ENCODE assay signal across 10 mouse cellular contexts in the genomic region with DNA sequence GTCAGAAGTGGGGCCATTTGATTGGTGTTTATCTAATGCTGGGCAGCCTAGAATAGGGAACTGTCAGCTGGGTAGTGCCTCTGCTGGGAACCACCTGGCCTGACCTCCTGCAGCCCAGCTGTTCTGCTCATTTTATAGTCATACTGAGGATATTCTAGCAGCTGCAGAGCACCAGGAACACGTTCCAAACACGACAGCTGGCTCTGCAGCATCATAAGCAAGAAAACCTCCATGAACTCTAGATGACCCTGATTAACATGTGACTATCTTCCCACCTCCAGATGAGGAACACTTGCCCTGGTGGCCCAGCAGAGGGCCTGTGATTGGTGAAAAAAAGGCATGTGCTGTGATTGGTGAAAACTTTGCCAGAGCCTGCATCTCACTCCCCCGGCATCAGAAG.
DNase-seq lines count a peak whose midpoint lies in the region; ATAC-seq and TF ChIP-seq lines count a peak whose summit lies in the region.
"Had no signal": no experiment of that assay in that cellular context is flagged by ENCODE, and none has a peak within 500 bp of the region (broad histone marks: within the 10 kb centered on the region; RNA-seq: fewer than 3 reads in every experiment).

No protein-coding gene starts in this region.

- DNase-seq in hindbrain, postnatal 0 days (ENCODE audit: low spot score), result peak; percentile 33
- DNase-seq in hindbrain, embryonic 14.5 days (ENCODE audit: low spot score), result no peak
- peak; percentile 31 for DNase-seq in gastrocnemius, postnatal 25 days
- peak; percentile 43 for DNase-seq in retina, embryonic 14.5 days (ENCODE audit: low spot score)
- no peak for DNase-seq in layer of hippocampus, postnatal 10 days (ENCODE audit: low spot score in 2 of 2)
- no peak for DNase-seq in layer of hippocampus, adult 18-20 months (ENCODE audit: low spot score in 2 of 2)
- DNase-seq in natural killer cell, adult 2 months (ENCODE audit: low spot score in 2 of 2), result no peak

- H3K9me3 ChIP-seq in hindbrain, postnatal 0 days (ENCODE audit: low read length), result no peaks in the 10 kb centered on the region
- no peaks in the 10 kb centered on the region for H3K9me3 ChIP-seq in hindbrain, embryonic 14.5 days (ENCODE audit: control insufficient read depth, low read length)
- no peaks in the 10 kb centered on the region for H3K9me3 ChIP-seq in limb, embryonic 13.5 days
- H3K9me3 ChIP-seq: heart, embryonic 15.5 days had no signal

- H3K4me1 ChIP-seq in hindbrain, postnatal 0 days (ENCODE audit: insufficient read depth, low read length), result no peaks in the 10 kb centered on the region
- H3K4me1 ChIP-seq in hindbrain, embryonic 14.5 days (replicated peaks; ENCODE audit: control insufficient read depth, insufficient read depth, low read length), result no peaks in the 10 kb centered on the region
- 0 out of 2 replicates have a peak, but pooled peaks cover 6% of the 10 kb centered on the region for H3K4me1 ChIP-seq in limb, embryonic 13.5 days
- H3K4me1 ChIP-seq: heart, embryonic 15.5 days; megakaryocyte, embryonic 14.5 days had no signal

- no peak overlapping the region for H3K4me3 ChIP-seq in hindbrain, postnatal 0 days (ENCODE audit: low read length)
- H3K4me3 ChIP-seq in hindbrain, embryonic 14.5 days (replicated peaks; ENCODE audit: low read length), result no peak overlapping the region
- no peak overlapping the region for H3K4me3 ChIP-seq in limb, embryonic 13.5 days
- H3K4me3 ChIP-seq: heart, embryonic 15.5 days; megakaryocyte, embryonic 14.5 days had no signal

- H3K27me3 ChIP-seq in hindbrain, postnatal 0 days (ENCODE audit: insufficient read depth, low read length), result no peaks in the 10 kb centered on the region
- no peaks in the 10 kb centered on the region for H3K27me3 ChIP-seq in hindbrain, embryonic 14.5 days (ENCODE audit: control insufficient read depth, insufficient read depth, low read length)
- H3K27me3 ChIP-seq in limb, embryonic 13.5 days, result no peaks in the 10 kb centered on the region
- H3K27me3 ChIP-seq: heart, embryonic 15.5 days; megakaryocyte, embryonic 14.5 days had no signal

- H3K9ac ChIP-seq in hindbrain, postnatal 0 days (replicated peaks; ENCODE audit: low read length), result no peak overlapping the region
- no peak overlapping the region for H3K9ac ChIP-seq in hindbrain, embryonic 14.5 days
- no peak overlapping the region for H3K9ac ChIP-seq in limb, embryonic 13.5 days
- H3K9ac ChIP-seq: heart, embryonic 15.5 days had no signal

- H3K27ac ChIP-seq in hindbrain, postnatal 0 days, result no peak overlapping the region
- H3K27ac ChIP-seq in hindbrain, embryonic 14.5 days, result no peak overlapping the region
- no peak overlapping the region for H3K27ac ChIP-seq in limb, embryonic 13.5 days
- H3K27ac ChIP-seq: heart, embryonic 15.5 days had no signal

- H3K4me2 ChIP-seq in hindbrain, postnatal 0 days (ENCODE audit: low read depth, low read length), result no peak overlapping the region
- no peak overlapping the region for H3K4me2 ChIP-seq in hindbrain, embryonic 14.5 days (replicated peaks)
- no peak overlapping the region for H3K4me2 ChIP-seq in limb, embryonic 13.5 days (replicated peaks)
- H3K4me2 ChIP-seq: heart, embryonic 15.5 days had no signal

- peak; percentile 53; the same call in 1 of the 2 replicates for ATAC-seq in hindbrain, postnatal 0 days
- no peak for ATAC-seq in hindbrain, embryonic 14.5 days (ENCODE audit: low FRiP score)
- peak; percentile 92 for ATAC-seq in limb, embryonic 13.5 days (ENCODE audit: low FRiP score, low read depth)

- H3K36me3 ChIP-seq in hindbrain, postnatal 0 days (ENCODE audit: insufficient read depth, low read length), result no peaks in the 10 kb centered on the region
- no peaks in the 10 kb centered on the region for H3K36me3 ChIP-seq in hindbrain, embryonic 14.5 days (replicated peaks; ENCODE audit: control insufficient read depth, insufficient read depth)
- H3K36me3 ChIP-seq in limb, embryonic 13.5 days, result no peaks in the 10 kb centered on the region
- H3K36me3 ChIP-seq: heart, embryonic 15.5 days had no signal

- WGBS in hindbrain, postnatal 0 days, result 36% methylated on average over 3 of the region's 3 CpGs
- 31% methylated on average over 3 of the region's 3 CpGs for WGBS in hindbrain, embryonic 14.5 days
- WGBS in limb, embryonic 13.5 days, result 7% methylated on average over 3 of the region's 3 CpGs

- TF ChIP-seq CTCF in hindbrain, postnatal 0 days (IDR thresholded peaks at IDR 0.05; ENCODE audit: low read depth), result peak; percentile 13; the same call in 1 of the 2 replicates

Comparison
In these comparisons a context has a peak if more than half of its experiments do, and no peak if none do; other contexts are left out.
1. DNase-seq: peak in hindbrain, postnatal 0 days (single experiment), gastrocnemius, postnatal 25 days (single experiment) and retina, embryonic 14.5 days (single experiment); none in hindbrain, embryonic 14.5 days (single experiment), layer of hippocampus, postnatal 10 days (0 of 2), layer of hippocampus, adult 18-20 months (0 of 2) and natural killer cell, adult 2 months (0 of 2).